Mouse (Mus musculus): ENCODE results near the gene Golga1. TPM values are rescaled to one million over a fixed set of nuclear protein-coding genes. Genes with fewer than 3 reads are reported as not detected.

Gene Golga1
- total and polyA plus RNA-seq, 2 experiments from 2014 or later, result 12.4 to 21.2 TPM

DNA sequence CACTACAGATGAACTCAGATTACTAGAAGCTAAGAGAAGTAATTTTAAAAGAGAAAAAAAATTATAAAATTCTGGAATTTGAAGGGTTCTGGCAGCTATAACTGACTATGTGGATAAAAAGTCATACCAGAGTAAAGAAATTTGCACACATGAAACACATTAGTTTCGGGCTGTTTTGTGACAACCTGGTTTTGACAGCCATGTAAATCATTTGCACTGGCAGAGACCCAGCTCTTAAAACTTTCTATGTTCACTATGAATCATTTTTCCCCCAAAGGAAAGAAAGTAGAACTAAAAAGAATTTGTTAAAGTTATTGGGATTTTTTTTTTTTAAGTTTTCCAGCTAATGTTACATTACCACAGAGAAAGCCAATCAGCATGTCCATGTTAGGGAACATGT lies 26.6 kb upstream of the Golga1 start:
- no peak for ATAC-seq (ENCODE audit: insufficient read depth, low read depth)
- DNase-seq (ENCODE audit: low spot score), result no peak
- Histone ChIP-seq H3K27ac (ENCODE audit: low read depth) (no peak overlapping the region), H3K4me1 (ENCODE audit: control insufficient read depth, insufficient read depth) (no peaks in the 10 kb centered on the region), H3K36me3 (replicated peaks; ENCODE audit: control insufficient read depth, insufficient read depth, low read length) (0 out of 2 replicates have a peak, but pooled peaks cover 7% of the 10 kb centered on the region), H3K27me3 (ENCODE audit: control insufficient read depth, insufficient read depth, low read length) (no peaks in the 10 kb centered on the region), H3K4me2 (ENCODE audit: low read depth, low read length) (no peak overlapping the region), H3K4me3 (ENCODE audit: low read depth, low read length) (no peak overlapping the region), H3K9ac (replicated peaks; ENCODE audit: low read depth, low read length) (no peak overlapping the region), H3K9me3 (replicated peaks; ENCODE audit: control insufficient read depth, low read length) (no peaks in the 10 kb centered on the region)
- 82% methylated on average over 1 of the region's 1 CpGs for WGBS
- TF ChIP-seq CTCF (IDR thresholded peaks at IDR 0.05; ENCODE audit: low read depth) (no peak), EP300 (IDR thresholded peaks at IDR 0.05; ENCODE audit: low read depth) (no peak)

DNA sequence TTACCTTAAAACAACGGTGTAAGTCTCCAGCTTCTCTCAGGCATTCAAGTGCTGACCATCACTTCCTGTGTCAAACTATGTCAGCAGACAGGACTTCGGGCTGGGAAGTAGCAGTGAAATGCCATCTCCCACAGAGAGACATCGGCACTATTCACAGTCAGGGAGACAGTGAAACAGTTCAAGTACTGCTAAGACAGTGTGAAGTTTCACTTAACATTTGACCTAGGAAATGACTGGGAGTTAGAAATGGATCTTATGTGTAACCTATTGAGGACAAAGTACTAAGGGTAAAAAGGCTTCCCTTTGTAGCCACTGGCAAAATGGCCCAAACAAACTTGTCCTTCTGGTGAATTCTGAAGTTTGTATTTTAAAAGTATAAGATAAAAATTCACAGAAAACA lies 17.4 kb upstream of the Golga1 start:
- Histone ChIP-seq H3K4me2 (ENCODE audit: low read depth, low read length) (no peak overlapping the region), H3K9ac (replicated peaks; ENCODE audit: low read depth, low read length) (no peak overlapping the region), H3K9me3 (replicated peaks; ENCODE audit: control insufficient read depth, low read length) (no peaks in the 10 kb centered on the region), H3K27me3 (ENCODE audit: control insufficient read depth, insufficient read depth, low read length) (no peaks in the 10 kb centered on the region), H3K36me3 (replicated peaks; ENCODE audit: control insufficient read depth, insufficient read depth, low read length) (peaks cover 26% of the 10 kb centered on the region; the same call in 1 of the 2 replicates), H3K4me1 (ENCODE audit: control insufficient read depth, insufficient read depth) (no peaks in the 10 kb centered on the region), H3K4me3 (ENCODE audit: low read depth, low read length) (no peak overlapping the region), H3K27ac (ENCODE audit: low read depth) (no peak overlapping the region)
- TF ChIP-seq EP300 (IDR thresholded peaks at IDR 0.05; ENCODE audit: low read depth) (no peak), CTCF (IDR thresholded peaks at IDR 0.05; ENCODE audit: low read depth) (no peak)
- DNase-seq (ENCODE audit: low spot score), result no peak
- no peak for ATAC-seq (ENCODE audit: insufficient read depth, low read depth)
- 75% methylated on average over 3 of the region's 3 CpGs for WGBS

DNA sequence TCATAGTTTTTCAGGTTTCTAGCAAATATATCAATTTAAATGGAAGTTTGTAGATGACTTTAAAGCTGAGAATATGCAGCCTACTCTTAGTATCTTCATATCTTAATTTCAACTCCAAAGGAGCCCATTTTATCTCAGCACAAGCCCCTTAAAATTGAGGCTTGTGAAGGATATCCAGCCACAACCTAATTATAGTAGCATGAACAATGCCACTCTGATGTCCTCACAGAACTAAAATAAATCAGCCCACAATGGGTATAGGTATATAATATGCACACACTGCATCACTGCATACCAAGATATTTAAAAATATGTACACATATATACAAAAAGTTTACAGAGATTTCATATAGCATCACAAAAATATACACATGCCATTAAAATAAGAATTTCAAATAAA lies 5.3 kb upstream of the Golga1 start:
- ATAC-seq (ENCODE audit: insufficient read depth, low read depth), result peak; percentile 57; the same call in 1 of the 2 replicates
- H3K36me3 ChIP-seq (replicated peaks; ENCODE audit: control insufficient read depth, insufficient read depth, low read length), result no peaks in the 10 kb centered on the region

DNA sequence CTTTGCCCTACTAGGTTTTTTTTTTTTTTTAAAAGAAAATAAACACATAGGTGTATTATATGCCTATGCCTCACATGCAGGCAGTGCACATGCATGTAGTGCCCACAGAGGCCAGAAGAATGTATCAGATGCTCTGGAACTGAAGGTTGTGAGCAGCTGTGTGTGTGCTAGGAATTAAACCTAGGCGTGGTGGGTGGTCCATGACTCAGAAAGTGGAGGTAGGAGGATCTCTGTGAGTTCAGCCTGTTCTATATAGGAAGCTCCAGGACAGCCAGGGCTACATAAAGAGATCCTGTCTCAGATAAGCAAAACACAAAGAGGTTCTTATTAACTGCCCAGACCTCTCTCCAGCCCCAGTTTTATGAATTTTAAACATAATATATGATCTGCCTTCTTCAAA lies 3.8 kb upstream of the Golga1 start:
- ATAC-seq (ENCODE audit: insufficient read depth, low read depth) (no peak), DNase-seq (ENCODE audit: low spot score) (no peak)
- H3K4me3 ChIP-seq (ENCODE audit: low read depth, low read length), result no peak overlapping the region
- H3K27me3 ChIP-seq (ENCODE audit: control insufficient read depth, insufficient read depth, low read length), result no peaks in the 10 kb centered on the region
- H3K36me3 ChIP-seq (replicated peaks; ENCODE audit: control insufficient read depth, insufficient read depth, low read length), result no peaks in the 10 kb centered on the region
- TF ChIP-seq CTCF (IDR thresholded peaks at IDR 0.05; ENCODE audit: low read depth) (no peak), EP300 (IDR thresholded peaks at IDR 0.05; ENCODE audit: low read depth) (no peak)
- WGBS, result 62% methylated on average over 1 of the region's 1 CpGs
- H3K4me2 ChIP-seq (ENCODE audit: low read depth, low read length), result no peak overlapping the region
- peaks cover 6% of the 10 kb centered on the region; the same call in 1 of the 2 replicates for H3K4me1 ChIP-seq (ENCODE audit: control insufficient read depth, insufficient read depth)
- no peak overlapping the region for H3K27ac ChIP-seq (ENCODE audit: low read depth)
- H3K9ac ChIP-seq (replicated peaks; ENCODE audit: low read depth, low read length), result no peak overlapping the region
- H3K9me3 ChIP-seq (replicated peaks; ENCODE audit: control insufficient read depth, low read length), result no peaks in the 10 kb centered on the region

More for the DNA sequence above, 5.3 kb upstream of the Golga1 start:
- DNase-seq (ENCODE audit: low spot score), result peak; percentile 16
- Histone ChIP-seq H3K4me1 (ENCODE audit: control insufficient read depth, insufficient read depth) (no peaks in the 10 kb centered on the region), H3K4me3 (ENCODE audit: low read depth, low read length) (no peak overlapping the region), H3K9ac (replicated peaks; ENCODE audit: low read depth, low read length) (no peak overlapping the region), H3K9me3 (replicated peaks; ENCODE audit: control insufficient read depth, low read length) (no peaks in the 10 kb centered on the region), H3K27ac (ENCODE audit: low read depth) (no peak overlapping the region), H3K4me2 (ENCODE audit: low read depth, low read length) (no peak overlapping the region), H3K27me3 (ENCODE audit: control insufficient read depth, insufficient read depth, low read length) (no peaks in the 10 kb centered on the region)
- TF ChIP-seq CTCF (IDR thresholded peaks at IDR 0.05; ENCODE audit: low read depth), result no peak
- TF ChIP-seq EP300 (IDR thresholded peaks at IDR 0.05; ENCODE audit: low read depth), result no peak

DNA sequence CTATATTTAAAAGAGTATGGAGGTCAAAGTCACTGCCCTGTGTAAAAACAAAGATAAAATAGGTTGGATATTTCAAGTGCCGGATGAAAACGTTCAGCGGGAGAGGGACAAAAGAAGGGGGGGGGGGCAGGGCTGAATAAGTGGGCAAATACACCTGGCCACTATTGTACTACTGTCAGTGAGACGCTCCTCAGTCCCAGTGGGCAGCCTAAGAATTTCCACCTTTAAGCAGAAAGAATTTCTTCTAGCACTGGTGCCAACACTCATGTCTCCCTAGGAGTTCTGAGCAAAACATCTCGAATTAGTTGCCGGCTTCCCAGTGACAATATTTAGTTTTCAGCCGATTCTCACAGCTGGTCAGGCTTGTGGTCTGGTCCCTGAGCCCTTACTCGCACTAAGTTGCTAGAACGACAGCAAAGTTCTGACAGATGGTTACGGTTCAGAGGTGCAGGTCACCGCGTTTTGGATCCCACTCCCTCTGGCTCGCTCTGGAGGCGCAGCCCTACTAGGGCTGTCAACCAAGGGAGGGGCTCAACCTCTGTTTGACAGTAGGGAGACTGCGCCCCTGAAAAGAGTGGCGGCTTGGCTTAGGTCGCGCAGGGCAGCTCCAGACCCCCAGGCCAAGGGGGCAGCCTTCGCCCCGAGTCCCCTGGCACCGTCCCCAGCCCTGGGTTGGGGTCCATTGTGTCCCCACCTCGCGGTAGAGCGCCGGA lies 498 bp downstream of the Golga1 start:
- H3K4me3 ChIP-seq (ENCODE audit: low read depth, low read length), result peak overlapping the region; percentile 76
- peak; percentile 17 for DNase-seq (ENCODE audit: low spot score)
- no peak for TF ChIP-seq EP300 (IDR thresholded peaks at IDR 0.05; ENCODE audit: low read depth)
- no peaks in the 10 kb centered on the region for H3K9me3 ChIP-seq (replicated peaks; ENCODE audit: control insufficient read depth, low read length)
- H3K36me3 ChIP-seq (replicated peaks; ENCODE audit: control insufficient read depth, insufficient read depth, low read length), result peaks cover 31% of the 10 kb centered on the region
- H3K4me1 ChIP-seq (ENCODE audit: control insufficient read depth, insufficient read depth), result peaks cover 6% of the 10 kb centered on the region; the same call in 1 of the 2 replicates
- peak; percentile 69 for ATAC-seq (ENCODE audit: insufficient read depth, low read depth)
- under 1% methylated on average over 25 of the region's 25 CpGs for WGBS
- peak overlapping the region; percentile 92 for H3K4me2 ChIP-seq (ENCODE audit: low read depth, low read length)
- peak overlapping the region; percentile 84 for H3K27ac ChIP-seq (ENCODE audit: low read depth)
- peak overlapping the region; percentile 92 for H3K9ac ChIP-seq (replicated peaks; ENCODE audit: low read depth, low read length)
- H3K27me3 ChIP-seq (ENCODE audit: control insufficient read depth, insufficient read depth, low read length), result no peaks in the 10 kb centered on the region

DNA sequence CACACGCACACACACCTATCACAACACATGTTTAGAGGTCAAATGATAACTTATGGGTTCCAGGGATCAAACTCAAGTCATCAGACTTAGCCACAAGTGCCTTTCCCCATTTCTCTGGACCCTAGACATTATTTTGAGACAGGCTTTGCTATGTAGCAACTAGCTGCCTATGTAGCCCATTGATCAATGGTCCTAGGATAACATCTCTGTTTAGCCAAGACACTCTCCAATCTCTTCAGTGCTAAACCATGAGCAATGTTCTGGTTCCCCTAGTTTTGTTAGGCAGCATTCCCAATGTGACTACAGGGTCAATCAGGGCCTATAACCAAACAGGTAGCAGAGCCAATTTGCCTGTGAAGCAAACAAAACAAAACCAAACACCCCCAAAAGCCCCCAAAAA lies 16.8 kb downstream of the Golga1 start:
- no peaks in the 10 kb centered on the region for H3K9me3 ChIP-seq (replicated peaks; ENCODE audit: control insufficient read depth, low read length)
- no peaks in the 10 kb centered on the region for H3K4me1 ChIP-seq (ENCODE audit: control insufficient read depth, insufficient read depth)
- no peak overlapping the region for H3K4me2 ChIP-seq (ENCODE audit: low read depth, low read length)
- H3K27ac ChIP-seq (ENCODE audit: low read depth), result no peak overlapping the region
- H3K9ac ChIP-seq (replicated peaks; ENCODE audit: low read depth, low read length), result no peak overlapping the region
- H3K36me3 ChIP-seq (replicated peaks; ENCODE audit: control insufficient read depth, insufficient read depth, low read length), result peaks cover 73% of the 10 kb centered on the region
- no peak for ATAC-seq (ENCODE audit: insufficient read depth, low read depth)
- TF ChIP-seq EP300 (IDR thresholded peaks at IDR 0.05; ENCODE audit: low read depth), result no peak
- no peak for TF ChIP-seq CTCF (IDR thresholded peaks at IDR 0.05; ENCODE audit: low read depth)
- 96% methylated on average over 1 of the region's 1 CpGs for WGBS
- H3K27me3 ChIP-seq (ENCODE audit: control insufficient read depth, insufficient read depth, low read length), result no peaks in the 10 kb centered on the region
- no peak overlapping the region for H3K4me3 ChIP-seq (ENCODE audit: low read depth, low read length)
- no peak for DNase-seq (ENCODE audit: low spot score)

Measured in heart, postnatal 0 days (tissue).